15 mouse cellular contexts compared by ENCODE assay signal in the genomic region with DNA sequence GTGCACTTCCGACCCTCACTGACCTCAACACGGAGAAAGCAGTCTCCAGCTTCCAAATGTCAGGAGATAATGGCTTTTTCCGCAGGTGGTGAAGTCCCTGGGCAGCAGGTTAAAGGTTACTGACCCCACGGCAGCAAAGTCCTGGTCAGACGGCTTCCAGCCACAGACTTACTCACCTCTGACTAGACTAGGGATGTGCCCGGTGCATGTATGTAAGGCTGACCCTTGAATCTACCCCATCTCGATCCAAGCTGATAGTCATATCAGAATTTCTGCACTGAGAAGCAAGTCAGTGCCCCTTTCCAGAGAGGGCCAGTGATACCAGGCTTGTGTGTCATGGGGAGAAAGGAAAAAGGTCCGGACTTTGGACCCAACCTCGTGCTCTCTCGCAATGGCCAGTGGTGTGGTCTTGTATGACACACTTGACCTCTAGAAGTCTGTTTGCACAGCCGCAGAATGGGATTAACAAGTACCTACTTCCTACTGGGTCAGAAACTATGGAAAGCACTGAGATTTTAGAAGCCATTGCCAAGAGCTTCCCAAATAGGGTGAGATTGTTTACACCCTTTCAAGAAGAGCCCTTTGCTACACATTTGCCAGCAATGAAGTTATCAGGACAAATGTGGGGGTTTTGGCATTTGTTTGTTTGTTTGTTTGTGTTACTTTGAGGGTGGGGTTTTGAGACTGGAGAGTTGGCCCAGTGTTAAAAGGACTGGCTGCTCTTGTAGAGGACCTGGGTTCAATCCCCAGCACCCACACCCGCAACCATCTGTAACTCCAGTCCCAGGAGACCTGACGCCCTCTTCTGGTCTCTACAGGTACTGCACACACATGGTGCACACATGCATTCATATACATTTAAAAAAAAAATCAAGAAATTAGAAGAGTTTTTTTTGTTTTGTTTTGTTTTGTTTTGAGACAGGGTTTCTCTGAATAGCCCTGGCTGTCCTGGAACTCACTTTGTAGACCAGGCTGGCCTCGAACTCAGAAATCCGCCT. TPM values are rescaled to one million over a fixed set of nuclear protein-coding genes. Genes with fewer than 3 reads are reported as not detected.
DNase-seq lines count a peak whose midpoint lies in the region; ATAC-seq and TF ChIP-seq lines count a peak whose summit lies in the region.
"Had no signal": no experiment of that assay in that cellular context is flagged by ENCODE, and none has a peak within 500 bp of the region (broad histone marks: within the 10 kb centered on the region; RNA-seq: fewer than 3 reads in every experiment).

No protein-coding gene starts in this region.

- ATAC-seq in forebrain, postnatal 0 days: no peak
- no peak for ATAC-seq in forebrain, embryonic 16.5 days
- ATAC-seq in midbrain, postnatal 0 days (ENCODE audit: low FRiP score): no peak
- no peak for ATAC-seq in midbrain, embryonic 16.5 days
- peak; percentile 73 for ATAC-seq in liver, postnatal 0 days

- H3K27ac ChIP-seq in forebrain, postnatal 0 days (ENCODE audit: low read depth, low read length): no peak overlapping the region
- H3K27ac ChIP-seq in forebrain, embryonic 16.5 days (ENCODE audit: low read length): no peak overlapping the region
- no peak overlapping the region for H3K27ac ChIP-seq in midbrain, postnatal 0 days (ENCODE audit: low read depth, low read length)
- no peak overlapping the region for H3K27ac ChIP-seq in midbrain, embryonic 16.5 days (ENCODE audit: low read length)
- H3K27ac ChIP-seq in liver, postnatal 0 days (ENCODE audit: low read depth): peak overlapping the region; percentile 64
- H3K27ac ChIP-seq: limb, embryonic 15.5 days; midbrain, embryonic 10.5 days had no signal

- no peaks in the 10 kb centered on the region for H3K36me3 ChIP-seq in forebrain, postnatal 0 days (ENCODE audit: insufficient read depth)
- no peaks in the 10 kb centered on the region for H3K36me3 ChIP-seq in forebrain, embryonic 16.5 days (ENCODE audit: control insufficient read depth, insufficient read depth)
- no peaks in the 10 kb centered on the region for H3K36me3 ChIP-seq in midbrain, postnatal 0 days (ENCODE audit: insufficient read depth, low read length)
- no peaks in the 10 kb centered on the region for H3K36me3 ChIP-seq in midbrain, embryonic 16.5 days (ENCODE audit: control insufficient read depth, insufficient read depth, low read length)
- no peaks in the 10 kb centered on the region for H3K36me3 ChIP-seq in liver, postnatal 0 days (replicated peaks; ENCODE audit: insufficient read depth, low read length)
- H3K36me3 ChIP-seq: G1E had no signal

- TF ChIP-seq EP300 in liver, postnatal 0 days (IDR thresholded peaks at IDR 0.05; ENCODE audit: low read depth): no peak

- no peak overlapping the region for H3K4me2 ChIP-seq in forebrain, postnatal 0 days (ENCODE audit: low read depth)
- no peak overlapping the region for H3K4me2 ChIP-seq in forebrain, embryonic 16.5 days (ENCODE audit: low read length)
- no peak overlapping the region for H3K4me2 ChIP-seq in midbrain, postnatal 0 days (ENCODE audit: low read depth, low read length, poor library complexity, severe bottlenecking)
- H3K4me2 ChIP-seq in midbrain, embryonic 16.5 days (ENCODE audit: low read length): no peak overlapping the region
- H3K4me2 ChIP-seq in liver, postnatal 0 days (ENCODE audit: low read depth, low read length): no peak overlapping the region
- H3K4me2 ChIP-seq: limb, embryonic 15.5 days had no signal

- H3K9ac ChIP-seq in forebrain, postnatal 0 days: no peak overlapping the region
- H3K9ac ChIP-seq in forebrain, embryonic 16.5 days (replicated peaks; ENCODE audit: low read depth, low read length): no peak overlapping the region
- no peak overlapping the region for H3K9ac ChIP-seq in midbrain, postnatal 0 days (replicated peaks; ENCODE audit: low read length, poor library complexity, severe bottlenecking)
- H3K9ac ChIP-seq in midbrain, embryonic 16.5 days (ENCODE audit: low read depth, low read length): no peak overlapping the region
- H3K9ac ChIP-seq in liver, postnatal 0 days (replicated peaks): no peak overlapping the region
- H3K9ac ChIP-seq: limb, embryonic 15.5 days had no signal

- H3K4me1 ChIP-seq in forebrain, postnatal 0 days (ENCODE audit: insufficient read depth): no peaks in the 10 kb centered on the region
- H3K4me1 ChIP-seq in forebrain, embryonic 16.5 days (replicated peaks; ENCODE audit: control insufficient read depth, insufficient read depth, low read length): no peaks in the 10 kb centered on the region
- no peaks in the 10 kb centered on the region for H3K4me1 ChIP-seq in midbrain, postnatal 0 days (ENCODE audit: insufficient read depth, low read length)
- H3K4me1 ChIP-seq in midbrain, embryonic 16.5 days (ENCODE audit: control insufficient read depth, insufficient read depth, low read length): no peaks in the 10 kb centered on the region
- peaks cover 2% of the 10 kb centered on the region; the same call in 1 of the 2 replicates for H3K4me1 ChIP-seq in liver, postnatal 0 days (ENCODE audit: insufficient read depth)

- TF ChIP-seq CTCF in forebrain, postnatal 0 days (IDR thresholded peaks at IDR 0.05; ENCODE audit: low read depth): peak; percentile 14; the same call in 1 of the 2 replicates
- TF ChIP-seq CTCF in midbrain, postnatal 0 days (IDR thresholded peaks at IDR 0.05): peak; percentile 38
- TF ChIP-seq CTCF in liver, postnatal 0 days (IDR thresholded peaks at IDR 0.05; ENCODE audit: low read depth): peak; percentile 41

- no peak overlapping the region for H3K4me3 ChIP-seq in forebrain, postnatal 0 days (ENCODE audit: low read depth, low read length)
- no peak overlapping the region for H3K4me3 ChIP-seq in forebrain, embryonic 16.5 days (replicated peaks; ENCODE audit: low read length)
- no peak overlapping the region for H3K4me3 ChIP-seq in midbrain, postnatal 0 days (ENCODE audit: low read depth, low read length)
- no peak overlapping the region for H3K4me3 ChIP-seq in midbrain, embryonic 16.5 days (ENCODE audit: low read depth, low read length)
- no peak overlapping the region for H3K4me3 ChIP-seq in liver, postnatal 0 days (ENCODE audit: low read depth, low read length)
- H3K4me3 ChIP-seq: erythroblast, embryonic 14.5 days; limb, embryonic 15.5 days; midbrain, embryonic 10.5 days; myocyte had no signal

- H3K27me3 ChIP-seq in forebrain, postnatal 0 days (ENCODE audit: insufficient read depth, low read length): no peaks in the 10 kb centered on the region
- no peaks in the 10 kb centered on the region for H3K27me3 ChIP-seq in forebrain, embryonic 16.5 days (replicated peaks; ENCODE audit: control insufficient read depth, insufficient read depth, low read length)
- H3K27me3 ChIP-seq in midbrain, postnatal 0 days (ENCODE audit: insufficient read depth, low read length): no peaks in the 10 kb centered on the region
- H3K27me3 ChIP-seq in midbrain, embryonic 16.5 days (ENCODE audit: control insufficient read depth, insufficient read depth, low read depth, low read length): no peaks in the 10 kb centered on the region
- H3K27me3 ChIP-seq in liver, postnatal 0 days (ENCODE audit: insufficient read depth, low read length): no peaks in the 10 kb centered on the region
- H3K27me3 ChIP-seq: limb, embryonic 15.5 days had no signal

- no peak for DNase-seq in forebrain, postnatal 0 days
- DNase-seq in midbrain, postnatal 0 days (ENCODE audit: low spot score): no peak
- peak; percentile 34 for DNase-seq in liver, postnatal 0 days
- DNase-seq in testis, postnatal 14 days (ENCODE audit: low spot score): peak; percentile 27
- DNase-seq in ovary, postnatal 36 days (ENCODE audit: low spot score): no peak
- DNase-seq in spleen, postnatal 10 days (ENCODE audit: low spot score in 2 of 2): no peak
- DNase-seq: cerebellum, adult 11-12 months; kidney, adult 9 months had no signal

- 94% methylated on average over 15 of the region's 15 CpGs for WGBS in forebrain, postnatal 0 days
- WGBS in forebrain, embryonic 16.5 days: 96% methylated on average over 15 of the region's 15 CpGs
- WGBS in midbrain, postnatal 0 days: 93% methylated on average over 15 of the region's 15 CpGs
- WGBS in midbrain, embryonic 16.5 days: 93% methylated on average over 15 of the region's 15 CpGs
- WGBS in liver, postnatal 0 days (ENCODE audit: insufficient replicate concordance): 65% methylated on average over 15 of the region's 15 CpGs

- H3K9me3 ChIP-seq in forebrain, postnatal 0 days (ENCODE audit: low read length): no peaks in the 10 kb centered on the region
- H3K9me3 ChIP-seq in forebrain, embryonic 16.5 days (ENCODE audit: control insufficient read depth, low read length): no peaks in the 10 kb centered on the region
- no peaks in the 10 kb centered on the region for H3K9me3 ChIP-seq in midbrain, postnatal 0 days (ENCODE audit: low read length)
- no peaks in the 10 kb centered on the region for H3K9me3 ChIP-seq in midbrain, embryonic 16.5 days (replicated peaks; ENCODE audit: control insufficient read depth, low read length, poor library complexity, severe bottlenecking)
- H3K9me3 ChIP-seq in liver, postnatal 0 days (ENCODE audit: low read length): no peaks in the 10 kb centered on the region
- H3K9me3 ChIP-seq: G1E; limb, embryonic 15.5 days had no signal

RNA-seq across cellular contexts. Expression of gene Tcf7l1, which starts 10.0 kb away (rescaled TPM):
- total RNA-seq in forebrain, postnatal 0 days (2014; rRNA removed): 1.1 and 2.1 TPM in 2 replicates
- polyA plus RNA-seq in forebrain, postnatal 0 days (2015; fragmentation: Nextera tagmentation; extraction: Ambion mirVana): 3.4 and 4.5 TPM in 2 replicates
- polyA plus RNA-seq in forebrain, embryonic 16.5 days (2015; fragmentation: Nextera tagmentation; extraction: Ambion mirVana): 4.8 and 6.2 TPM in 2 replicates
- total RNA-seq in midbrain, postnatal 0 days (2014; rRNA removed): 0.80 and 3.1 TPM in 2 replicates
- polyA plus RNA-seq in midbrain, postnatal 0 days (2015; fragmentation: Nextera tagmentation; extraction: Ambion mirVana): 5.8 and 6.0 TPM in 2 replicates
- 4.1 and 4.6 TPM in 2 replicates for polyA plus RNA-seq in midbrain, embryonic 16.5 days (2015; fragmentation: Nextera tagmentation; extraction: Ambion mirVana)
- 5.7 and 5.8 TPM in 2 replicates for polyA plus RNA-seq in liver, postnatal 0 days (2015; fragmentation: Nextera tagmentation; extraction: Ambion mirVana)
- polyA plus RNA-seq: G1E had no signal

Comparison
In these comparisons a context has a peak if more than half of its experiments do, and no peak if none do; other contexts are left out.
1. DNase-seq: peak in liver, postnatal 0 days (single experiment) and testis, postnatal 14 days (single experiment); none in forebrain, postnatal 0 days (single experiment), midbrain, postnatal 0 days (single experiment), ovary, postnatal 36 days (single experiment) and spleen, postnatal 10 days (0 of 2).
2. Peak in every context shown above with its lines, with median percentiles within 50 percentile points of each other: CTCF ChIP-seq.